Mouse (Mus musculus): ENCODE results near the gene Rpusd3. TPM values are rescaled to one million over a fixed set of nuclear protein-coding genes. Genes with fewer than 3 reads are reported as not detected.

The Rpusd3 gene
- polyA plus RNA-seq, 2 experiments, result 8.6 to 12.8 TPM

DNA sequence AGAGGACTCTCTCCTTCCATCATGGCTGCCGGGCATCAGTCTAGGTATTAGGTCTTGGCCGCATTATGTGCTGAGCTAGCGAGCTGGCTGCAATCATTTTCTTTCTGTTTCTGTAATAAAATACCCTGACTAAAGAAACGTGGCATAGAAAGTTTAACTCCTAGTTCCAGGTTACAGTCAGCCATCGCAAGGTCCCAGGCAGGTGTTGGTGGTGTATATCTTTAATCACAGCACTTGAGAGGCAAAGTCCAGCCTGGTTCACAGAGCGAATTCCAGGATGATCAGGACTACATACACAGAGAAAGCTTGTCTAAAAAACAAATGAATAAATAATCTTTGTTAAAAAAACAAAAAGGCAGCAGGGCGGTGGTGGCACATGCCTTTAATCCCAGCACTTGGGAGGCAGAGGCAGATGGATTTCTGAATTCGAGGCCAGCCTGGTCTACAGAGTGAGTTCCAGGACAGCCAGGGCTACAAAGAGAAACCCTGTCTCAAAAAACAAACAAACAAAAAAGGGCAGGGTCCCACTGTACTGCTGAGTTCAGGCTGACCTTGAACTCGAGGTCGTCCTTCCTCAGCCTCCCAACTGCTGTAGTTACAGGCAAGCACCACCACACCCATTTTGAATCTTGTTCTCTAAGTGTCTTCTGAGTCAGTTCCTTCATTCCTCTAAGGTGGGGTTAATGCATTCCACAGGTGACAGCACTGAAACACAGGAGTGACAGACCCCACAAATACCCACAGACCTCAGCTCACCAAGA, 22.7 kb downstream of the Rpusd3 start:
- WGBS (ENCODE audit: insufficient replicate concordance), result 68% methylated on average over 10 of the region's 10 CpGs

DNA sequence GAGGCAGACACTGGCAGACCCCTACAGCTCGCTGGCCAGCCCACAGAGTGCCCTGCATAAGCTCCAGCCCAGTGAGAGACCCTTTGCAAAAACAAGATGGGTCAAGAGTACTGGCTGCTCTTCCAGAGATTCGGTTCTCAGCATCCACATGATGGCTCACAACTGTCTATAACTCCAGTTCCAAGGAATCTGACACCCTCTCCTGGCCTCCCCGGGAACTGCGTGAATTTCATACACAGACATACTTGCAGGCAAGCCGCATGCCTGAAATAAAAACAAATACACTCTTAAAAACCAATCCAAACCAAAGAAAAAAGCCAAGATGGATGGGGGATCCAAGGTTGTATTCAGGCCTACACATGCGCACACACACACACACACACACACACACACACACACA, 23.6 kb downstream of the Rpusd3 start:
- DNase-seq (ENCODE audit: low read depth in 3 of 3, low spot score in 3 of 3) (no peak), ATAC-seq (ENCODE audit: insufficient read depth) (no peak)
- peaks cover 6% of the 10 kb centered on the region for H3K27me3 ChIP-seq (ENCODE audit: control insufficient read depth, insufficient read depth, low read length)
- H3K4me3 ChIP-seq (ENCODE audit: insufficient read depth in 1 of 2, low read depth in 2 of 2, low read length in 2 of 2), result no peak overlapping the region
- H3K9me3 ChIP-seq (ENCODE audit: control insufficient read depth, low read length), result no peaks in the 10 kb centered on the region
- H3K4me2 ChIP-seq (ENCODE audit: low read depth), result no peak overlapping the region
- WGBS (ENCODE audit: insufficient replicate concordance), result 84% methylated on average over 6 of the region's 6 CpGs
- no peak overlapping the region for H3K27ac ChIP-seq
- H3K9ac ChIP-seq (replicated peaks), result no peak overlapping the region
- H3K36me3 ChIP-seq (replicated peaks; ENCODE audit: control insufficient read depth, insufficient read depth, low read depth), result no peaks in the 10 kb centered on the region; the same call in 1 of the 2 replicates
- TF ChIP-seq EP300 (IDR thresholded peaks at IDR 0.05; ENCODE audit: low read depth), result no peak
- TF ChIP-seq CTCF (IDR thresholded peaks at IDR 0.05; ENCODE audit: low read depth), result peak; percentile 19; the same call in 1 of the 2 replicates
- 0 out of 4 replicates have a peak, but pooled peaks cover 0 to 2% of the 10 kb centered on the region in 2 experiments for H3K4me1 ChIP-seq (replicated peaks; ENCODE audit: control insufficient read depth in 2 of 2, insufficient read depth in 2 of 2, low read length in 1 of 2)

More for the DNA sequence above, 22.7 kb downstream of the Rpusd3 start:
- Histone ChIP-seq H3K4me2 (ENCODE audit: low read depth) (no peak overlapping the region), H3K27ac (no peak overlapping the region), H3K4me3 (ENCODE audit: insufficient read depth in 1 of 2, low read depth in 2 of 2, low read length in 2 of 2) (no peak overlapping the region), H3K36me3 (replicated peaks; ENCODE audit: control insufficient read depth, insufficient read depth, low read depth) (no peaks in the 10 kb centered on the region), H3K27me3 (ENCODE audit: control insufficient read depth, insufficient read depth, low read length) (peaks cover 6% of the 10 kb centered on the region), H3K4me1 (replicated peaks; ENCODE audit: control insufficient read depth in 2 of 2, insufficient read depth in 2 of 2, low read length in 1 of 2) (0 out of 4 replicates have a peak, but pooled peaks cover 0 to 2% of the 10 kb centered on the region in 2 experiments), H3K9me3 (ENCODE audit: control insufficient read depth, low read length) (no peaks in the 10 kb centered on the region), H3K9ac (replicated peaks) (no peak overlapping the region)
- ATAC-seq (ENCODE audit: insufficient read depth) (no peak), DNase-seq (ENCODE audit: low read depth in 3 of 3, low spot score in 3 of 3) (no peak)
- no peak for TF ChIP-seq CTCF (IDR thresholded peaks at IDR 0.05; ENCODE audit: low read depth)

DNA sequence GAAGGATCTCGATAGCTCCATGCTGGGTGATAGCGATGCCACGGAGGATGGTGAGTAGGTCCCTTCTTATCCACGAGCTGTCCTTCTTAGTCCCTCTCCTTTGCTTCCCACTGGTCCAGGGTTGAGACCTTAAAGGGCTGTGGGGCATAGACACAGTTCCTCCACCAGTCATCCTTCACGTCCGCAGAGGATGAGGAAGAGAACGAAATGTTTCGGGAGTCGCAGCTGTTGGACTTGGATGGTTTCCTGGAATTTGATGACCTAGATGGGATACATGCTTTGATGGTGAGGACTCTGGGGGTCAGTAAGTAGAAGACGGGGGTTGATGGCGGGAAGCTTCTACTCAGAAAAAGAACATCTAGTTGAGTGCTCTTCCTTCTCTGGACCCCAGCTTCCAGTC, 24.3 kb downstream of the Rpusd3 start:
- H3K4me1 ChIP-seq (replicated peaks; ENCODE audit: control insufficient read depth in 2 of 2, insufficient read depth in 2 of 2, low read length in 1 of 2), result 0 out of 4 replicates have a peak, but pooled peaks cover 0 to 2% of the 10 kb centered on the region in 2 experiments
- TF ChIP-seq CTCF (IDR thresholded peaks at IDR 0.05; ENCODE audit: low read depth) (no peak), EP300 (IDR thresholded peaks at IDR 0.05; ENCODE audit: low read depth) (no peak)
- no peak overlapping the region for H3K4me2 ChIP-seq (ENCODE audit: low read depth)
- no peak overlapping the region for H3K4me3 ChIP-seq (ENCODE audit: insufficient read depth in 1 of 2, low read depth in 2 of 2, low read length in 2 of 2)
- peaks cover 6% of the 10 kb centered on the region for H3K27me3 ChIP-seq (ENCODE audit: control insufficient read depth, insufficient read depth, low read length)
- H3K9me3 ChIP-seq (ENCODE audit: control insufficient read depth, low read length), result no peaks in the 10 kb centered on the region
- no peak overlapping the region for H3K9ac ChIP-seq (replicated peaks)
- ATAC-seq (ENCODE audit: insufficient read depth) (no peak), DNase-seq (ENCODE audit: low read depth in 3 of 3, low spot score in 3 of 3) (no peak)
- H3K27ac ChIP-seq, result no peak overlapping the region
- WGBS (ENCODE audit: insufficient replicate concordance), result 86% methylated on average over 11 of the region's 11 CpGs
- H3K36me3 ChIP-seq (replicated peaks; ENCODE audit: control insufficient read depth, insufficient read depth, low read depth), result peaks cover 7% of the 10 kb centered on the region; the same call in 1 of the 2 replicates

DNA sequence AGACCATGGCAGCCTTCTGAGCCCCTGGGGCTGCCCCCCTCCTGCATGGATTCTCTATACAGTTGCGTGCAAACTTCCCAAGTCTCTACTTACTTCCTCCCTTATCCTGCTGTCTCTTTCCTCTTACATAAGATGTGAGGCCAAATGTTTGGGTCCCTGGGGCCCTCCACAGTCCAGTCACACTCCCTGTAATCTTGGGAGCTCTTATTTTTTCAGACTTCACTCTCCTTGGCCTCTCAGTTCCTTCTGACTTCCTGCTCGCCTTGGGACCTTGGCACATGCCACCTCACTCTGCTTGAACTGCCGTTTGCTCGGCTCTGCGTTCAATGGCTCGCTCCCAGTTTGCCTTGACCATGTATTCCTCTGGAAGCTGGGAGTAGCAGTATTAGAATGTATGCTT, 25.2 kb downstream of the Rpusd3 start:
- H3K9me3 ChIP-seq (ENCODE audit: control insufficient read depth, low read length), result no peaks in the 10 kb centered on the region
- peaks cover 6% of the 10 kb centered on the region for H3K27me3 ChIP-seq (ENCODE audit: control insufficient read depth, insufficient read depth, low read length)
- 0 out of 4 replicates have a peak, but pooled peaks cover 0 to 2% of the 10 kb centered on the region in 2 experiments for H3K4me1 ChIP-seq (replicated peaks; ENCODE audit: control insufficient read depth in 2 of 2, insufficient read depth in 2 of 2, low read length in 1 of 2)
- H3K27ac ChIP-seq, result no peak overlapping the region
- ATAC-seq (ENCODE audit: insufficient read depth) (no peak), DNase-seq (ENCODE audit: low read depth in 3 of 3, low spot score in 3 of 3) (no peak)
- TF ChIP-seq EP300 (IDR thresholded peaks at IDR 0.05; ENCODE audit: low read depth) (no peak), CTCF (IDR thresholded peaks at IDR 0.05; ENCODE audit: low read depth) (no peak)
- H3K4me3 ChIP-seq (ENCODE audit: insufficient read depth in 1 of 2, low read depth in 2 of 2, low read length in 2 of 2), result no peak overlapping the region
- no peak overlapping the region for H3K4me2 ChIP-seq (ENCODE audit: low read depth)
- H3K9ac ChIP-seq (replicated peaks), result no peak overlapping the region
- H3K36me3 ChIP-seq (replicated peaks; ENCODE audit: control insufficient read depth, insufficient read depth, low read depth), result peaks cover 15% of the 10 kb centered on the region
- WGBS (ENCODE audit: insufficient replicate concordance), result 68% methylated on average over 6 of the region's 6 CpGs

DNA sequence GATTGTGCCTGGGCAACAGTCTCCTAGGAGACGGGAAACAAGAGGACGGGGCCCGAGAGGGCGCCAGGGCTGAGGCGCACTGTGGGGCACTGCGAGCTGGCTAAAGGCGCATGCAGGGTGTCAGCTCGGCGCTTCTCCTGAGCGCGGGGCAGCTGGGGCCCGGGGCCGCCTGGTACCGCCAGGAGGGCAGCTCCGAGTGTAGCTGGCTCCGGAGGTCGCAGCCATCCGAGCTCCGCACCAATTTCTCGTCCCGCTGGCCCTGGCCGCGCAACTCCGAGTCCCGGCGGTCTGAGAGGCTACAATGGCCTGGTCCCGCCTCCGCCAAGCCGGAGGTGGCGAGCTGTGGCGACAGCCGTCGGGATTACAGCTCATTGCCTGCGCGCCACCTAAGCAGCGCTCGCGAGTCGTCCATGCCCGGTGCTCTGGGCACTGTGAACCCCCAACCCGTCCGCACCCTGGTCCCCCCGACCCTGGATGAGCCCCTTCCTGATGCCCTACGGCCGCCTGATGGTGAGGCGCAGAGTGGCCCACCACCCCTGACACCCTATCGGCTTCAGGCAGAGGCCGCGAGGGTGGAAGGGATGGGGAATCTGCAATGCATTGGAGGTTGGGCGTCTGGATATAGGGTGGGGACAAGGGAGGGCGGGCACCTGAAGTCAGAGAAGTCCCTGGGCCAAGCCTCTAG, 26.6 kb downstream of the Rpusd3 start:
- H3K36me3 ChIP-seq (replicated peaks; ENCODE audit: control insufficient read depth, insufficient read depth, low read depth), result peaks cover 29% of the 10 kb centered on the region
- peaks cover 6% of the 10 kb centered on the region for H3K27me3 ChIP-seq (ENCODE audit: control insufficient read depth, insufficient read depth, low read length)
- DNase-seq (ENCODE audit: low read depth in 3 of 3, low spot score in 3 of 3) (no peak), ATAC-seq (ENCODE audit: insufficient read depth) (peak; percentile 63)
- peak overlapping the region; percentile 58 for H3K4me2 ChIP-seq (ENCODE audit: low read depth)
- 6% methylated on average over 50 of the region's 51 CpGs for WGBS (ENCODE audit: insufficient replicate concordance)
- H3K9me3 ChIP-seq (ENCODE audit: control insufficient read depth, low read length), result no peaks in the 10 kb centered on the region
- H3K27ac ChIP-seq, result no peak overlapping the region
- H3K4me1 ChIP-seq (replicated peaks; ENCODE audit: control insufficient read depth in 2 of 2, insufficient read depth in 2 of 2, low read length in 1 of 2), result 0 out of 4 replicates have a peak, but pooled peaks cover 0 to 2% of the 10 kb centered on the region in 2 experiments
- H3K4me3 ChIP-seq (ENCODE audit: insufficient read depth in 1 of 2, low read depth in 2 of 2, low read length in 2 of 2), result peak overlapping the region in 1 of 2 experiments; percentile 30; a peak in 3 of 4 replicates
- TF ChIP-seq CTCF (IDR thresholded peaks at IDR 0.05; ENCODE audit: low read depth), result no peak
- no peak for TF ChIP-seq EP300 (IDR thresholded peaks at IDR 0.05; ENCODE audit: low read depth)
- H3K9ac ChIP-seq (replicated peaks), result no peak overlapping the region

Measured in liver, embryonic 14.5 days (tissue).